Mouse (Mus musculus) ZHBTc4 (cell line): Measurements from ENCODE around the gene Nav1.

Experiments
- DNase-seq: peaks from one replicate; pipeline ENCODE4 v3.0.0-alpha.2; 2011; ENCODE audit warnings: low read depth, low spot score

The Nav1 gene

GRCm38 (mm10) chr1:135517469-135517868 is 89.6 kb downstream of the Nav1 start:
- no peak for DNase-seq

- DNase-seq, result no peak
Observed at GRCm38 (mm10) chr1:135516511-135517305, 90.4 kb downstream of the Nav1 start.

- no peak for DNase-seq
Observed at GRCm38 (mm10) chr1:135515633-135516238, 91.4 kb downstream of the Nav1 start.

- DNase-seq, result no peak
Observed at GRCm38 (mm10) chr1:135514913-135515632, 92.0 kb downstream of the Nav1 start.

GRCm38 (mm10) chr1:135514046-135514445 is 93.0 kb downstream of the Nav1 start:
- DNase-seq, result no peak

- no peak for DNase-seq
Observed at GRCm38 (mm10) chr1:135513464-135513863, 93.6 kb downstream of the Nav1 start.

- peak; percentile 70 for DNase-seq
Observed at GRCm38 (mm10) chr1:135510346-135510977, 96.6 kb downstream of the Nav1 start.

- DNase-seq, result peak; percentile 38
Observed at GRCm38 (mm10) chr1:135509145-135510084, 97.7 kb downstream of the Nav1 start.

- DNase-seq, result no peak
Observed at GRCm38 (mm10) chr1:135508349-135508634, 98.8 kb downstream of the Nav1 start.

GRCm38 (mm10) chr1:135507572-135508348 is 99.3 kb downstream of the Nav1 start:
- DNase-seq, result peak; percentile 87

GRCm38 (mm10) chr1:135505499-135505898 is 101.6 kb downstream of the Nav1 start:
- no peak for DNase-seq

GRCm38 (mm10) chr1:135503436-135503835 is 103.7 kb downstream of the Nav1 start:
- DNase-seq, result no peak

- no peak for DNase-seq
Observed at GRCm38 (mm10) chr1:135502750-135503149, 104.3 kb downstream of the Nav1 start.

GRCm38 (mm10) chr1:135502135-135502534 is 105.0 kb downstream of the Nav1 start:
- peak; percentile 70 for DNase-seq

GRCm38 (mm10) chr1:135498455-135499358 is 108.4 kb downstream of the Nav1 start:
- no peak for DNase-seq

- DNase-seq, result no peak
Observed at GRCm38 (mm10) chr1:135495048-135495447, 112.0 kb downstream of the Nav1 start.

GRCm38 (mm10) chr1:135493862-135494261 is 113.2 kb downstream of the Nav1 start:
- no peak for DNase-seq

GRCm38 (mm10) chr1:135492406-135492805 is 114.7 kb downstream of the Nav1 start:
- DNase-seq, result no peak

GRCm38 (mm10) chr1:135490931-135491666 is 116.0 kb downstream of the Nav1 start:
- no peak for DNase-seq
